Mouse (Mus musculus): ENCODE data around the gene Trim58.

Trim58 gene

GRCm38 (mm10) chr11:58643350-58643749 is 3.1 kb downstream of the Trim58 start:
- DNase-seq (ENCODE audit: low spot score in 2 of 2), result peak; percentile 81 to 88

DNA sequence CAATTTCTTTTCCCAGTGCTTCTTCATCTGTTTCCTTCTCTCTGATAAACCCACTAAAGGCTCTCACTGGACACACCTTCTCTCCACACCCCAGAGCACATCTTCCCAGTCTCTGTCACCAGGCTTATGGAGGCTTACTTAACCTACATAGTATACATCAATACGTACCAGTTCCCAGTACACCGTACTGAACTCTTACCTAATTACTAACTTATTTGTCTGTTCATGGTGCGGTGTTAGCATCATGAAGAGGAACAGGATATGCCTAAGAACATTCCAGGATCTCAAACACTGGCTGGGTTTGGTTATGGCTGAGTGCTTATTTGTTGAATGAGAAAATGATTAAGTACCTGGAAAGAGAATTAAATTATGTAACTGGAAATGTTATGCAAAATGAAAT is 14.9 kb downstream of the Trim58 start:
- DNase-seq (ENCODE audit: low spot score in 2 of 2), result no peak

DNA sequence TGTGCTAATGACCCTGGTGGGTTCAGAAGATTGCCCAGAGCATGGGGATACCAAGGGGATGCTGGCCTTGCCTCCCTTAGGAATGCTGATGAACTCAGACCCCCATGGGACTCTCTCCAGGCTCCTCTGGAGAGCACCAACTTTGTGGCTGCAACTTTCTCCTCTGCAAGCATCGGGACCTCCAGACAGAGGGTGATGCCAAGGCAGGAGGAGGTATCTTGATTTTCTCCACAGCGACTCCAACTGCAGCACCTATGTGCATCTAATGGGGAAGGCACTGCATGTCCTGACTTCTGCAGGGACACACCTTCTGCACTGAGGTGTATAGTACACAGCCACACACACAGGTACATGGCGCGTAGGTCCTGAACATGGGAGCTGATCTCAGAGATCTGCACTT is 18.3 kb downstream of the Trim58 start, which contains the start of gene Olfr322:
TSS of gene Olfr322 (plus strand) at position 187 of the 400 bp plus-strand sequence.
- DNase-seq (ENCODE audit: low spot score in 2 of 2), result no peak

- no peak for DNase-seq (ENCODE audit: low spot score in 2 of 2)
These were observed 29.0 kb downstream of the Trim58 start for GRCm38 (mm10) chr11:58669252-58669651.

DNA sequence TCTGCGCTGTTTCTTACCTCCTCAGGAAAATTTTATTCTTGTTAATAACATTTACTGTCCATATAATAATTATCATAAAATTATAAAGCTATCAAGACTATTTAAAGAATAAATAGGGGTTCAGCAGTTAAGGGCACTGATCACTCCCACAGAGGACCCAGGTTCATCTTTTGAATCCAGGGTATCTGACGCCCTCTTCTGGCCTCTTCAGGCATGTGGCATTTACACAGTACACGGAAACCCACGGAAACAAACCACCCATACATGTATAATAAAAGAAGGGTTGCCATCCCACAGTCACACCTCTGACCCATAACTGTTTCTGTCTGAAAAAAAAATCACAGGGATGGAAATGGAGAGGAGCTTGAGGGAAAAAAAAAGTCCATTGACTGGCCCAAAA is 31.6 kb downstream of the Trim58 start:
- DNase-seq (ENCODE audit: low spot score in 2 of 2), result no peak

DNA sequence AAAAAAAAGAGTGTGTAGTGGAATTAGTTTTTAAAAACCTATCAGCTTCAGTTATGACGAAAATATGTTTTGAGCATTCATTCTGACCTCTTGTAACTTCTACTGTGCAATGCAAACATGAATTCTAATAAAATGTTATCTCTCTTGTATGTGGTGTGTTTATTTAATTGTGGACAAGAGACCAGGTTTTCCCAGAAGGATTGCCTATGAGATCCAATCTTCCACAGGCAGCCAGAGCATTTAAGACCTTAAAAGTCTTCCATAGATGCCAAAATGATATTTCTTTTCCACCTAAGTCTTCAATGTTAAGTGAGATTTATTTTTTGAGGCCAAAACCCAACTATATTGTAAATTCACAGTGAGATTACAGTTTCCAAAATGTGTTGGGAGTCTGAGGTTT is 40.5 kb downstream of the Trim58 start, which contains the start of gene Olfr320:
TSS of gene Olfr320 (plus strand) at position 301 of the 400 bp plus-strand sequence.
- no peak for DNase-seq (ENCODE audit: low spot score in 2 of 2)

GRCm38 (mm10) chr11:58698862-58699261 is 58.6 kb downstream of the Trim58 start, which contains the start of gene Olfr319:
Olfr319 (plus strand) TSS chr11:58699162.
- no peak for DNase-seq (ENCODE audit: low spot score in 2 of 2)

Data from spleen, postnatal 10 days (tissue).